Mouse (Mus musculus) right cerebral cortex, adult 18-20 months (tissue): ENCODE measurements around the gene Susd1.

Experiments used
- DNase-seq: peaks from one replicate; pipeline ENCODE4 v3.0.0; 2022; ENCODE audit warnings: mixed read lengths

The Susd1 gene

GRCm38 (mm10) chr4:59336846-59337532, 101.4 kb downstream of the Susd1 start:
- DNase-seq, result no peak

- no peak for DNase-seq
These were observed 102.0 kb downstream of the Susd1 start for GRCm38 (mm10) chr4:59336439-59336809.

GRCm38 (mm10) chr4:59335616-59336438, 102.6 kb downstream of the Susd1 start:
- peak; percentile 43 for DNase-seq

- DNase-seq, result no peak
These were observed 103.3 kb downstream of the Susd1 start for GRCm38 (mm10) chr4:59335101-59335500.

GRCm38 (mm10) chr4:59334236-59334635, 104.2 kb downstream of the Susd1 start:
- no peak for DNase-seq

- DNase-seq, result no peak
These were observed 105.0 kb downstream of the Susd1 start for GRCm38 (mm10) chr4:59333424-59333895.

GRCm38 (mm10) chr4:59332691-59333423, 105.6 kb downstream of the Susd1 start:
- no peak for DNase-seq

- no peak for DNase-seq
These were observed 106.3 kb downstream of the Susd1 start for GRCm38 (mm10) chr4:59332089-59332488.

- peak; percentile 33 for DNase-seq
These were observed 106.8 kb downstream of the Susd1 start for GRCm38 (mm10) chr4:59331633-59332032.

GRCm38 (mm10) chr4:59330961-59331604, 107.3 kb downstream of the Susd1 start:
- DNase-seq, result no peak

- DNase-seq, result no peak
These were observed 108.8 kb downstream of the Susd1 start for GRCm38 (mm10) chr4:59329461-59330304.

GRCm38 (mm10) chr4:59328821-59329220, 109.6 kb downstream of the Susd1 start:
- DNase-seq, result no peak

- no peak for DNase-seq
These were observed 110.4 kb downstream of the Susd1 start for GRCm38 (mm10) chr4:59327986-59328385.

- no peak for DNase-seq
These were observed 112.2 kb downstream of the Susd1 start for GRCm38 (mm10) chr4:59326031-59326760.

- DNase-seq, result no peak
These were observed 114.1 kb downstream of the Susd1 start for GRCm38 (mm10) chr4:59324317-59324716.

GRCm38 (mm10) chr4:59323231-59323651, 115.2 kb downstream of the Susd1 start:
- DNase-seq, result no peak

GRCm38 (mm10) chr4:59322733-59323132, 115.7 kb downstream of the Susd1 start:
- no peak for DNase-seq

- no peak for DNase-seq
These were observed 116.4 kb downstream of the Susd1 start for GRCm38 (mm10) chr4:59322056-59322455.

- no peak for DNase-seq
These were observed 117.0 kb downstream of the Susd1 start for GRCm38 (mm10) chr4:59321181-59322008.
